Mouse (Mus musculus): ENCODE measurements around the gene Ndufa12. TPM values are rescaled to one million over a fixed set of nuclear protein-coding genes. Genes with fewer than 3 reads are reported as not detected.

Ndufa12 gene
- polyA plus RNA-seq, 1 experiment from 2014 or later = 231 TPM

- ChIA-PET POLR2A (no interaction called here), CTCF (no interaction called here)
- in situ Hi-C loops (cut with MboI; ENCODE audit: low pct_unique_long_range_greater_than_20kb) = no loop called here
- DNase-seq (ENCODE audit: low read depth, low spot score) (no peak), ATAC-seq (no peak)
- no peak for TF ChIP-seq CTCF (IDR thresholded peaks at IDR 0.05)
- no peaks in the 10 kb centered on the region for H3K27me3 ChIP-seq
Observed at GRCm38 (mm10) chr10:94230172-94230981, 31.9 kb downstream of the Ndufa12 start.

GRCm38 (mm10) chr10:94231025-94231424 is 32.5 kb downstream of the Ndufa12 start:
- H3K27me3 ChIP-seq = no peaks in the 10 kb centered on the region
- TF ChIP-seq CTCF (IDR thresholded peaks at IDR 0.05) = no peak
- DNase-seq (ENCODE audit: low read depth, low spot score) (no peak), ATAC-seq (no peak)
- ChIA-PET POLR2A (no interaction called here), CTCF (no interaction called here)
- in situ Hi-C loops (cut with MboI; ENCODE audit: low pct_unique_long_range_greater_than_20kb) = no loop called here

- no peak for DNase-seq (ENCODE audit: low read depth, low spot score)
- in situ Hi-C loops (cut with MboI; ENCODE audit: low pct_unique_long_range_greater_than_20kb) = no loop called here
- ChIA-PET POLR2A (no interaction called here), CTCF (interaction anchor here (1.6 to 1.8 kb wide), 2 partner anchors 10 to 36 kb away, joined by 3 to 4 read pairs; partner anchors contain the start of gene Ndufa12)
- no peak for TF ChIP-seq CTCF (IDR thresholded peaks at IDR 0.05)
- H3K27me3 ChIP-seq = no peaks in the 10 kb centered on the region
- no peak for ATAC-seq
Observed at GRCm38 (mm10) chr10:94235200-94235599, 36.7 kb downstream of the Ndufa12 start.

- ATAC-seq = no peak
- no peaks in the 10 kb centered on the region for H3K27me3 ChIP-seq
- POLR2A ChIA-PET = no interaction called here
- in situ Hi-C loops (cut with MboI; ENCODE audit: low pct_unique_long_range_greater_than_20kb) = no loop called here
- CTCF ChIA-PET = no interaction called here
- TF ChIP-seq CTCF (IDR thresholded peaks at IDR 0.05) = no peak
- no peak for DNase-seq (ENCODE audit: low read depth, low spot score)
Observed at GRCm38 (mm10) chr10:94241346-94241745, 42.8 kb downstream of the Ndufa12 start.

- no peak for TF ChIP-seq CTCF (IDR thresholded peaks at IDR 0.05)
- ChIA-PET POLR2A (no interaction called here), CTCF (interaction anchor here (1.2 kb wide), 1 partner anchor 14 kb away, joined by 3 read pairs; no protein-coding TSS in a partner anchor)
- DNase-seq (ENCODE audit: low read depth, low spot score) (no peak), ATAC-seq (no peak)
- H3K27me3 ChIP-seq = no peaks in the 10 kb centered on the region
- in situ Hi-C loops (cut with MboI; ENCODE audit: low pct_unique_long_range_greater_than_20kb) = no loop called here
Observed at GRCm38 (mm10) chr10:94247748-94248349, 49.3 kb downstream of the Ndufa12 start.

GRCm38 (mm10) chr10:94249575-94250456 is 51.3 kb downstream of the Ndufa12 start:
- DNase-seq (ENCODE audit: low read depth, low spot score) = no peak
- POLR2A ChIA-PET = no interaction called here
- H3K27me3 ChIP-seq = no peaks in the 10 kb centered on the region
- CTCF ChIA-PET = no interaction called here
- ATAC-seq = no peak
- TF ChIP-seq CTCF (IDR thresholded peaks at IDR 0.05) = no peak
- in situ Hi-C loops (cut with MboI; ENCODE audit: low pct_unique_long_range_greater_than_20kb) = no loop called here

- DNase-seq (ENCODE audit: low read depth, low spot score) (no peak), ATAC-seq (no peak)
- ChIA-PET POLR2A (no interaction called here), CTCF (interaction anchor here (0.8 kb wide), 1 partner anchor 53 kb away, joined by 3 read pairs; no protein-coding TSS in a partner anchor)
- no peak for TF ChIP-seq CTCF (IDR thresholded peaks at IDR 0.05)
- in situ Hi-C loops (cut with MboI; ENCODE audit: low pct_unique_long_range_greater_than_20kb) = no loop called here
- no peaks in the 10 kb centered on the region for H3K27me3 ChIP-seq
Observed at GRCm38 (mm10) chr10:94253260-94253807, 54.8 kb downstream of the Ndufa12 start.

- ChIA-PET CTCF (no interaction called here), POLR2A (no interaction called here)
- TF ChIP-seq CTCF (IDR thresholded peaks at IDR 0.05) = no peak
- ATAC-seq (no peak), DNase-seq (ENCODE audit: low read depth, low spot score) (no peak)
- in situ Hi-C loops (cut with MboI; ENCODE audit: low pct_unique_long_range_greater_than_20kb) = no loop called here
- no peaks in the 10 kb centered on the region for H3K27me3 ChIP-seq
Observed at GRCm38 (mm10) chr10:94254766-94255165, 56.2 kb downstream of the Ndufa12 start.

GRCm38 (mm10) chr10:94255744-94256143 is 57.2 kb downstream of the Ndufa12 start:
- DNase-seq (ENCODE audit: low read depth, low spot score) = no peak
- in situ Hi-C loops (cut with MboI; ENCODE audit: low pct_unique_long_range_greater_than_20kb) = no loop called here
- POLR2A ChIA-PET = no interaction called here
- no peak for ATAC-seq
- no peak for TF ChIP-seq CTCF (IDR thresholded peaks at IDR 0.05)
- CTCF ChIA-PET = no interaction called here
- no peaks in the 10 kb centered on the region for H3K27me3 ChIP-seq

GRCm38 (mm10) chr10:94256518-94256917 is 58.0 kb downstream of the Ndufa12 start:
- ChIA-PET CTCF (no interaction called here), POLR2A (no interaction called here)
- DNase-seq (ENCODE audit: low read depth, low spot score) = no peak
- in situ Hi-C loops (cut with MboI; ENCODE audit: low pct_unique_long_range_greater_than_20kb) = no loop called here
- H3K27me3 ChIP-seq = no peaks in the 10 kb centered on the region
- ATAC-seq = no peak
- TF ChIP-seq CTCF (IDR thresholded peaks at IDR 0.05) = no peak
